Mouse (Mus musculus) stomach, embryonic 14.5 days (tissue): Measurements from ENCODE around the gene Lemd2. TPM values are rescaled to one million over a fixed set of nuclear protein-coding genes. Genes with fewer than 3 reads are reported as not detected.
"Not testable (repeated sequence)": the region's sequence is repeated elsewhere in the genome, so short reads cannot be mapped to it uniquely, and the experiment has no call there.

Source experiments
- ATAC-seq: fragments of 200-750 bp; cut with Nextera tagmentation; 2 replicates; pipeline ENCODE4 v1.8.0; 2017; ENCODE audit warnings: low read depth, moderate TSS enrichment; ENCODE audit not compliant: insufficient number of reproducible peaks, insufficient read depth, low FRiP score
- H3K27ac ChIP-seq: fragments of 300-500 bp; sonication (generic); 2 replicates; pipeline ENCODE4 v1.5.1; 2014; ENCODE audit warnings: mild to moderate bottlenecking, low read length, moderate library complexity, mixed read lengths
- H3K27me3 ChIP-seq: fragments of 300-500 bp; sonication (generic); 2 replicates; pipeline ENCODE4 v1.6.1; 2014; ENCODE audit warnings: low read length, control low read depth, mixed read lengths; ENCODE audit not compliant: control insufficient read depth, insufficient read depth
- H3K36me3 ChIP-seq: fragments of 300-500 bp; sonication (generic); 2 replicates; pipeline ENCODE4 v1.6.1; 2014; ENCODE audit warnings: mild to moderate bottlenecking, control low read depth, low read length, moderate library complexity, mixed read lengths; ENCODE audit not compliant: control insufficient read depth, insufficient read depth
- H3K4me1 ChIP-seq: fragments of 300-500 bp; sonication (generic); 2 replicates; pipeline ENCODE4 v1.6.1; 2014; ENCODE audit warnings: low read length, control low read depth, mixed read lengths; ENCODE audit not compliant: control insufficient read depth, insufficient read depth
- H3K4me2 ChIP-seq: fragments of 300-500 bp; sonication (generic); replicated peaks from 2 replicates; pipeline ENCODE4 v1.6.1; 2014; ENCODE audit warnings: low read depth, low read length, control low read depth
- H3K4me3 ChIP-seq: fragments of 300-500 bp; sonication (generic); 2 replicates; pipeline ENCODE4 v1.5.1; 2014; ENCODE audit warnings: low read depth, low read length, control low read depth
- H3K9ac ChIP-seq: fragments of 300-500 bp; sonication (generic); replicated peaks from 2 replicates; pipeline ENCODE4 v1.6.1; 2014; ENCODE audit warnings: low read depth, mild to moderate bottlenecking, control low read depth, low read length, moderate library complexity, mixed read lengths
- H3K9me3 ChIP-seq: fragments of 300-500 bp; sonication (generic); 2 replicates; pipeline ENCODE4 v1.6.1; 2016; ENCODE audit warnings: low read depth, low read length, control low read depth; ENCODE audit not compliant: control insufficient read depth
- WGBS: fragments of 180-500 bp; shearing (Covaris S2); extraction: QIAGEN DNeasy Blood & Tissue Kit; methylation state at CpG from one replicate; pipeline ENCODE4 v1.1.7; 2014; 5-methylcytosine and 5-hydroxymethylcytosine counted together
- polyA plus RNA-seq: library from polyadenylated mRNA; unstranded; fragments of >200 nt; fragmentation: Nextera tagmentation; extraction: Ambion mirVana; gene quantifications from 2 replicates; pipeline ENCODE4 v1.2.1, GENCODE M21; 2014

Gene Lemd2
- polyA plus RNA-seq, 1 experiment from 2014 or later, result 11.3 TPM

DNA sequence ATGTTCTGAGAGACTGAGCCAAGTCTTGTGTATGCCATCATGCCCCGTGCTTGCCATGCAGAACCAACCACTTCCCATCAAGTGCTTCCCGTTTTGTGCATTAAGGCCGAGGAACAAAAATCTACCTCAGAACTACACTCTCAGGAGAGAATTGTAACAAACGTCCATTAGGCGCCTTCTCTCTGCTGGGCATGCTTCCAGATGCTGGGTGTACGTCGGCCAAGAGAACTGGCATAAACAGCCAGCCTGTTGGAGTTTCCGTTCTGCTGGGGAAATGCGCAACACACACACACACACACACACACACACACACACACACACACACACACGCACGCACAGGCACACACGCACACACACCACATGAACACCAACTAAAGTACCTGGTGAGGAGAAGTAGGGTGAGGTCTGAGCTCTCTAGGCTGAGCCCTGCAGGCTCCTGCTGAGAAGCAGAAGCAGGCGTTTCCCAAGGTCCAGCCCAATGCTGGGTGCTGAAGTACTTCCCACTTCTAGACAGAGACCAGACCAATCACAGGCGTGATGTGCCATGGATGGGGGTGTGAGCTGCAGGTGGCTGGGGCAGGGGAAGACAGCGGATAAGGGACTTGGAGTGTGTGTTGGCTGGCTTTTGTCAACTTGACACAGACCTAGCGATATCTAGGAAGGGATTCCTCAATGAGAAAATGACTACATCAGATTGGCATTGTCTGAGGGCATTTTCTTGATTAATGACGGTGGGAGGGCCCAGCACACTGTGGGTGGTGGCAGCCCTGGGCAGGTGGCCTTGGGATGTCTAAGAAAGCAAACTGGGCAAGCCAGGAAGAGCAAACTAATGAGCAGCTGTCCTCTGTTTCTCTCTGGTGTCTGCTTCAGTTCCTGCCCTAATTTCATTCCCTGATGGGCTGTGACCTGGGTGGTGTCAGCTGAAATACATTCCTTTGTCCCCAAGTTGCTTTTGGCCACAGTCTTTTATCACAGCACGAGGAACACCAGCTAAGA, 38.2 kb upstream of the Lemd2 start:
- Histone ChIP-seq H3K9me3 (no peaks in the 10 kb centered on the region), H3K4me1 (peaks cover 16% of the 10 kb centered on the region), H3K4me2 (no peak overlapping the region), H3K27ac (no peak overlapping the region), H3K27me3 (no peaks in the 10 kb centered on the region), H3K4me3 (no peak overlapping the region), H3K36me3 (no peaks in the 10 kb centered on the region), H3K9ac (no peak overlapping the region)
- WGBS, result 51% methylated on average over 18 of the region's 18 CpGs
- 0 out of 2 replicates have a peak, but pooled peaks have one; percentile 43 for ATAC-seq

DNA sequence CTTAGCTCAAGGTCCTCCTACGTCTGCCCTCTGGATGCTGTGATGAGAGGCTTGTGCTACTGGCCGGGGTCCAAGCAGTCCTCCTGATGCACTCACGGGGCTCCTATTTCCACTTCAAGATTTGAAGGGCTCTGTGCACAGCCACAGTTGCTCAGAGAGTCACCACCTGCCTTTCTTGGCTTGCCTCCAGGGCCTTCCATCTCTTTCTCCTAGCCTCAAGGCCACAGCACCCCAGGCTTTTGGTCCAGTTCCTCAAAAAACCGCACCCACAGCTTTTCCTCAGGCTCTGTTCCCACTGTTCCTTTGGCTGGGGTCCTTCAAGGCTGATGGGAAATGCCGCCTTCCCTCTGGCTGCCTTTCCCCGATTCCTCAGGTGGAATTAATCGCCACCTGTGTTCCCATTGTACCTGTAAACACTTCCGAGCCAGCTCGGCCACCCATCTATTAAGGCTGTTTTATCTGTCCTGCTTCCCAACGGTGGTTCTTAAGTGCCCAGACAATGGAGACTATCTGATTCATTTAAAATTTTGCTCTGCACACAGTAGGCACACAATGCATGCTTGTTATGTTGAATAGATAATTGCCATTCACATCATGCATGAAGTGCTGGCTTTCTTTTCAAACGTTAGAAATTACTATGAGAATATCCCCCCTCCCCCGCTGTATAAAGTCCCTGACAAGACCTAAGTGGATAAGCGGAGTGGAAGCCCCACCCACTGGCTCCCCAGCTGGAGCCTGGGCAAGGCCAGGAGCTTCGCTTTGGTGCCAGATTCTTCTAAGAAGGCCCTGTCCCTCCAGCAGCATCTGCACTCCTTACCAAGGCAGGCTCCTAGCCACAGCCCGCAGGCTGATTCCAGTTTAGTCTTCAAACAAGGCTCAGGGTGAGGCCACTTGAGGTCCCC, 36.5 kb upstream of the Lemd2 start:
- no peak overlapping the region for H3K9ac ChIP-seq
- H3K27ac ChIP-seq, result no peak overlapping the region
- WGBS, result 27% methylated on average over 15 of the region's 15 CpGs
- H3K9me3 ChIP-seq, result no peaks in the 10 kb centered on the region
- peaks cover 16% of the 10 kb centered on the region for H3K4me1 ChIP-seq
- no peaks in the 10 kb centered on the region for H3K27me3 ChIP-seq
- no peak overlapping the region for H3K4me2 ChIP-seq
- peak; percentile 47; the same call in 1 of the 2 replicates for ATAC-seq
- H3K4me3 ChIP-seq, result no peak overlapping the region
- H3K36me3 ChIP-seq, result no peaks in the 10 kb centered on the region

DNA sequence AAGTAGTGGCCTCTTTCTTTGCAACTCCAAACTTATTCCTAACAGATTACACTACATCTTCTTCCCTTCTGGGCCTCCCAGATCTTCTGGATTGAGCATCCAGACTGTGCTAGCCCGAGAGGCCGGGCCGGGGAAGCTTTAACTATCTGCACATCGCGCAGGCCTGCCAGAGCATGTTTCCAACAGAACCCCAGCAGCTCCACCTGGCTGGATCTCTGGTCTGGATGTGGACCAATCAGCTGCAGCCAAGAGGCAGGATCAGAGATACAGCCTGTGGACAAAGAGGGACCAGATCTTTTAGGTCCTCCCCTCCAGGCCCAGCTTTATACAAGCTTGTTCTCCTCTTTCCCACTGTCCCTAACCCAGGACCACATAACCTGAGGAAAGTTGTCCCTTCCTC, 35.7 kb upstream of the Lemd2 start:
- Histone ChIP-seq H3K9me3 (no peaks in the 10 kb centered on the region), H3K4me3 (no peak overlapping the region), H3K4me2 (no peak overlapping the region), H3K9ac (no peak overlapping the region), H3K4me1 (peaks cover 16% of the 10 kb centered on the region), H3K27me3 (no peaks in the 10 kb centered on the region), H3K36me3 (no peaks in the 10 kb centered on the region), H3K27ac (no peak overlapping the region)
- 79% methylated on average over 5 of the region's 5 CpGs for WGBS
- ATAC-seq, result no peak

DNA sequence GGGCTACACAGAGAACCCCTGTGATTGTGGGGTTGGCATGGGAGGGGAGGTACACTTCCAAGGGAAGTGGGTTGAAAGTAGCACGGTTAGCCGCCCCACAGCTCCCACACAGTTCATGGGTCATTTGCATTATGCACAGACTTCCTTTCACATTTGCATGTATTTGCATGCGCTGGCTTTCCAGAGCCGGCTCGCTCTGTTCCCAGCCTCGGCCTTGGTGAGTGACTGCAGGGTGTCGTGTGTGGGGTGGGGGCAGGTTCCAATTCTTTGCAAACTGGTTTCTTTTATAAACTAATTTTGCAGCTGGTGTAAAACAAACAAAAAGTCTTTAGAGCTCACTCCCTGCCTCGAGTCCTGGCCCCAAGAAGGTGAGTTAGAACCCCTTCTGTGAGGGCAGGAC, 34.4 kb upstream of the Lemd2 start:
- no peaks in the 10 kb centered on the region for H3K36me3 ChIP-seq
- H3K4me3 ChIP-seq, result no peak overlapping the region
- WGBS, result 38% methylated on average over 8 of the region's 8 CpGs
- H3K9ac ChIP-seq, result no peak overlapping the region
- H3K27ac ChIP-seq, result no peak overlapping the region
- no peaks in the 10 kb centered on the region for H3K27me3 ChIP-seq
- H3K4me2 ChIP-seq, result no peak overlapping the region
- no peaks in the 10 kb centered on the region for H3K9me3 ChIP-seq
- ATAC-seq, result no peak
- H3K4me1 ChIP-seq, result peaks cover 16% of the 10 kb centered on the region

DNA sequence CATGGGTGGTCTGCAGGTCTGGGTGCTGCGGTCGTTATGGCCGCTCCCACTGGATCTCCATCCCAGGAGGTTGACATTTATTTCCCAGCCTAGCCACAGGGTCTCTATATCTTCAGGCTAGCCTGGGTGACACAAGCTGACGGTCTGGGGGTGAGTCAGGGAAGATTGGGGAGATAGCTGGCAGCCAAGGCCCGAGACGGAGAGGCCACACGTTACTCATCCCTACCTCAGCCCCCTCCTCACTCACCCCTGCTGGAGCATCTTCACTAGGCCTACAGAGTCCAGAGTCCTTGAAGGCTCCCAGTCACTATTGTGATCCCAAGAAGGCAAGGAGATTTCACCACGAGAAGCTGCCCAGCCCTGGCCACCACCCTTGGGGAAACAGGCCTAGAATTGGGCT, 33.5 kb upstream of the Lemd2 start:
- Histone ChIP-seq H3K4me2 (no peak overlapping the region), H3K4me3 (no peak overlapping the region), H3K9ac (no peak overlapping the region), H3K4me1 (peaks cover 16% of the 10 kb centered on the region), H3K27me3 (no peaks in the 10 kb centered on the region), H3K36me3 (no peaks in the 10 kb centered on the region), H3K9me3 (no peaks in the 10 kb centered on the region), H3K27ac (no peak overlapping the region)
- WGBS, result 82% methylated on average over 8 of the region's 8 CpGs
- no peak for ATAC-seq

DNA sequence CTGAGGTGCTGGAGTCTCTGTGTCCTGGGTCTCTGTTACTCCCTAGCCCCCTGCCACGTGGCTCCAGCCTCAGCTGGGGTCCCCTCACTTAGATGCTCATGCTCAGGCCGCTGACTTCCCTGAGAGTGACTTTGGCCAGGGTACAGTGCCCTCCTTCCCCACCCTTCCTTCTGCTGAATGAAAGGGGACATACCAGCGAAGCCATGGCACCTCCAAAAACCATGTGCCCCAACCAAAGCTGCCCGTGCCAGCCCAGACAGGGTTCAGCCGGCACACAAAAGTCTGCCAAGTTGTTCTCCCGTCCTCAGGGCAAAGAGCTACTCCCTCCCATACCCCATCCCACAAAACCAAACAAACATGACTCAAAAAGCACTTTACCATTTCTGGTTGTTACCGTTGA, 29.0 kb upstream of the Lemd2 start:
- WGBS, result 75% methylated on average over 7 of the region's 7 CpGs
- H3K9me3 ChIP-seq, result no peaks in the 10 kb centered on the region
- no peaks in the 10 kb centered on the region for H3K27me3 ChIP-seq

DNA sequence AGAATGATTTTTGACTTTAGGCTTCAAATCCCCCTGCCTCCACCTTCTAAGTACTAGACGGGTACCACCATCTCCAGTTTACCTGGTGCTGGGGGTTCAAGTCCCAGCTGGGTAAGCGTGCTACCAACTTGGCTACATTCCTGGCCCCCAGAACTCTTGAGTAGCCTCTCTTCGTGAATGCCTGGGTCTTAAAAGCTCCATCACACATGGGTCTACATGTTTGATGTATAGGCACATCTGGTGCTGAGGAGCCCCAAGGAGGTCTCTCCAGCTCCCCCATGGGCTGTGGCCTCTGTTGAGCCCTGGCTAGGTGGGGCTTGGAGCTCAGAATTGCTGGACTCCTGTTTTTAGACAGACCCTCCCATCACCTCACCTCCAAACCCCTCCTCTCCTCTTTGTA, 27.9 kb upstream of the Lemd2 start:
- WGBS, result 79% methylated on average over 3 of the region's 3 CpGs
- H3K36me3 ChIP-seq, result no peaks in the 10 kb centered on the region
- no peaks in the 10 kb centered on the region for H3K9me3 ChIP-seq
- no peak overlapping the region for H3K9ac ChIP-seq
- no peak overlapping the region for H3K4me3 ChIP-seq
- no peaks in the 10 kb centered on the region for H3K4me1 ChIP-seq
- no peak overlapping the region for H3K4me2 ChIP-seq
- ATAC-seq, result no peak
- no peak overlapping the region for H3K27ac ChIP-seq
- no peaks in the 10 kb centered on the region for H3K27me3 ChIP-seq

More for the DNA sequence above, 29.0 kb upstream of the Lemd2 start:
- H3K36me3 ChIP-seq, result no peaks in the 10 kb centered on the region
- H3K4me1 ChIP-seq, result no peaks in the 10 kb centered on the region
- no peak overlapping the region for H3K27ac ChIP-seq
- H3K4me3 ChIP-seq, result no peak overlapping the region
- H3K9ac ChIP-seq, result no peak overlapping the region
- no peak for ATAC-seq
- H3K4me2 ChIP-seq, result no peak overlapping the region

DNA sequence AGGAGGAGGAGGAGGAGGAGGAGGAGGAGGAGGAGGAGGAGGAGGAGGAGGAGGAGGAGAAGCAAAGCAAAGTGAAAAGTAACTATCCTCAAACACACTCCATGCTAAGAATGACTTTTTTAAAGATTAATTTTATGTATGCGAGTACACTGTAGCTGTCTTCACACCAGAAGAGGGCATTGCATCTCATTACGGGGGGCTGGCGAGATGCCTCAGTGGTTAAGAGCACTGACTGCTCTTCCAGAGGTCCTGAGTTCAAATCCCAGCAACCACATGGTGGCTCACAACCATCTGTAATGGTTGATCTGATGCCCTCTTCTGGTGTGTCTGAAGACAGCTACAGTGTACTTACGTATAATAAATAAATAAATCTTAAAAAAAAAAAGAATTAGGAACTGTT, 27.3 kb upstream of the Lemd2 start:
- H3K4me3 ChIP-seq, H3K27ac ChIP-seq, H3K36me3 ChIP-seq, H3K27me3 ChIP-seq, H3K4me2 ChIP-seq, H3K9ac ChIP-seq, ATAC-seq, H3K9me3 ChIP-seq, H3K4me1 ChIP-seq: not testable (repeated sequence)
- 91% methylated on average over 4 of the region's 4 CpGs for WGBS
